ENCODE assay signal across 26 mouse cellular contexts in genomic region chrX:60750456-60750855, GRCm38 (mm10).
DNase-seq lines count a peak whose midpoint lies in the region; ATAC-seq and TF ChIP-seq lines count a peak whose summit lies in the region.
"Had no signal": no experiment of that assay in that cellular context is flagged by ENCODE, and none has a peak within 500 bp of the region (broad histone marks: within the 10 kb centered on the region; RNA-seq: fewer than 3 reads in every experiment).

No protein-coding gene starts in this region.

- no peak for TF ChIP-seq POLR2A in limb, embryonic 14.5 days (IDR thresholded peaks at IDR 0.05; ENCODE audit: borderline replicate concordance, extremely low read depth, insufficient read depth, insufficient read length)

- no peak overlapping the region for H3K27ac ChIP-seq in embryonic facial prominence, embryonic 14.5 days (replicated peaks; ENCODE audit: low read depth, low read length)
- H3K27ac ChIP-seq in embryonic facial prominence, embryonic 10.5 days (replicated peaks), result no peak overlapping the region
- no peak overlapping the region for H3K27ac ChIP-seq in limb, embryonic 14.5 days (replicated peaks; ENCODE audit: low read depth, low read length)
- H3K27ac ChIP-seq in limb, embryonic 10.5 days, result no peak overlapping the region
- H3K27ac ChIP-seq: embryonic facial prominence, embryonic 12.5 days; forebrain, embryonic 12.5 days; gastrocnemius, adult 2 months; hindbrain, embryonic 12.5 days; hindbrain, embryonic 15.5 days had no signal

- H3K27me3 ChIP-seq in embryonic facial prominence, embryonic 14.5 days (replicated peaks; ENCODE audit: control insufficient read depth, insufficient read depth, low read length), result no peaks in the 10 kb centered on the region
- no peaks in the 10 kb centered on the region for H3K27me3 ChIP-seq in embryonic facial prominence, embryonic 10.5 days (replicated peaks; ENCODE audit: low read depth, poor library complexity, severe bottlenecking)
- no peaks in the 10 kb centered on the region for H3K27me3 ChIP-seq in limb, embryonic 14.5 days (ENCODE audit: control insufficient read depth, insufficient read depth, low read length)
- H3K27me3 ChIP-seq in limb, embryonic 10.5 days (ENCODE audit: low read depth, poor library complexity, severe bottlenecking), result no peaks in the 10 kb centered on the region
- H3K27me3 ChIP-seq: embryonic facial prominence, embryonic 12.5 days; forebrain, embryonic 12.5 days; hindbrain, embryonic 12.5 days; hindbrain, embryonic 15.5 days had no signal

- 53% methylated on average over 5 of the region's 5 CpGs for WGBS in embryonic facial prominence, embryonic 14.5 days
- 71% methylated on average over 5 of the region's 5 CpGs for WGBS in embryonic facial prominence, embryonic 10.5 days
- WGBS in limb, embryonic 14.5 days, result 63% methylated on average over 5 of the region's 5 CpGs
- WGBS in limb, embryonic 10.5 days, result 83% methylated on average over 5 of the region's 5 CpGs

- H3K4me2 ChIP-seq in embryonic facial prominence, embryonic 14.5 days (ENCODE audit: low read depth, low read length), result no peak overlapping the region
- H3K4me2 ChIP-seq in limb, embryonic 14.5 days (replicated peaks; ENCODE audit: low read depth, low read length, severe bottlenecking), result no peak overlapping the region
- H3K4me2 ChIP-seq: embryonic facial prominence, embryonic 12.5 days; forebrain, embryonic 12.5 days; heart, embryonic 11.5 days; hindbrain, embryonic 12.5 days; hindbrain, embryonic 15.5 days had no signal

- H3K4me1 ChIP-seq in embryonic facial prominence, embryonic 14.5 days (ENCODE audit: control insufficient read depth, insufficient read depth, low read length), result no peaks in the 10 kb centered on the region
- H3K4me1 ChIP-seq in embryonic facial prominence, embryonic 10.5 days, result no peaks in the 10 kb centered on the region
- no peaks in the 10 kb centered on the region for H3K4me1 ChIP-seq in limb, embryonic 14.5 days (ENCODE audit: control insufficient read depth, insufficient read depth, low read length)
- no peaks in the 10 kb centered on the region for H3K4me1 ChIP-seq in limb, embryonic 10.5 days
- H3K4me1 ChIP-seq: embryonic facial prominence, embryonic 12.5 days; forebrain, embryonic 12.5 days; hindbrain, embryonic 12.5 days; hindbrain, embryonic 15.5 days had no signal

- no peak for ATAC-seq in embryonic facial prominence, embryonic 14.5 days (ENCODE audit: low read depth)
- no peak for ATAC-seq in limb, embryonic 14.5 days (ENCODE audit: low FRiP score, low read depth)
- ATAC-seq: activated CD4-positive, CD25-positive, alpha-beta regulatory T cell, adult 4 months; CD4-positive, CD25-positive, alpha-beta regulatory T cell, adult 4 months; forebrain, postnatal 0 days; inflammation-experienced regulatory T-cells, adult 6 months had no signal

- DNase-seq in embryonic facial prominence, embryonic 14.5 days (ENCODE audit: low spot score), result peak; percentile 38
- DNase-seq in embryonic facial prominence, embryonic 10.5 days (ENCODE audit: low spot score), result no peak
- peak; percentile 10 for DNase-seq in limb, embryonic 14.5 days (ENCODE audit: low spot score)
- no peak for DNase-seq in limb, embryonic 10.5 days (ENCODE audit: low spot score)
- peak; percentile 26 for DNase-seq in retina, postnatal 1 day
- no peak for DNase-seq in retina, embryonic 14.5 days (ENCODE audit: low spot score)
- no peak for DNase-seq in ovary, postnatal 14 days (ENCODE audit: low spot score)
- no peak for DNase-seq in right cerebral cortex, postnatal 36 days (ENCODE audit: low spot score in 2 of 2)
- DNase-seq: adrenal gland, adult 8-10 months; adrenal gland, postnatal 25 days; cerebellum, adult 18-20 months; cerebellum, adult 9-10 months; cerebellum, postnatal 14 days; forebrain, postnatal 0 days; gastrocnemius, adult 2 months; gastrocnemius, postnatal 14 days; heart, adult 11 months had no signal

- H3K36me3 ChIP-seq in embryonic facial prominence, embryonic 14.5 days (ENCODE audit: control insufficient read depth, insufficient read depth, low read length), result no peaks in the 10 kb centered on the region
- no peaks in the 10 kb centered on the region for H3K36me3 ChIP-seq in embryonic facial prominence, embryonic 10.5 days (replicated peaks)
- no peaks in the 10 kb centered on the region for H3K36me3 ChIP-seq in limb, embryonic 14.5 days (ENCODE audit: control insufficient read depth, insufficient read depth, low read length)
- no peaks in the 10 kb centered on the region for H3K36me3 ChIP-seq in limb, embryonic 10.5 days
- H3K36me3 ChIP-seq: embryonic facial prominence, embryonic 12.5 days; forebrain, embryonic 12.5 days; hindbrain, embryonic 12.5 days; hindbrain, embryonic 15.5 days had no signal

- no peaks in the 10 kb centered on the region for H3K9me3 ChIP-seq in embryonic facial prominence, embryonic 14.5 days (ENCODE audit: control insufficient read depth, low read length)
- H3K9me3 ChIP-seq in embryonic facial prominence, embryonic 10.5 days, result no peaks in the 10 kb centered on the region
- no peaks in the 10 kb centered on the region for H3K9me3 ChIP-seq in limb, embryonic 14.5 days (ENCODE audit: control insufficient read depth, low read length)
- H3K9me3 ChIP-seq in limb, embryonic 10.5 days (replicated peaks), result no peaks in the 10 kb centered on the region
- H3K9me3 ChIP-seq: embryonic facial prominence, embryonic 12.5 days; forebrain, embryonic 12.5 days; hindbrain, embryonic 12.5 days; hindbrain, embryonic 15.5 days had no signal

- no peak overlapping the region for H3K4me3 ChIP-seq in embryonic facial prominence, embryonic 14.5 days (ENCODE audit: low read depth, low read length)
- no peak overlapping the region for H3K4me3 ChIP-seq in embryonic facial prominence, embryonic 10.5 days
- H3K4me3 ChIP-seq in limb, embryonic 14.5 days (replicated peaks; ENCODE audit: low read length), result no peak overlapping the region
- H3K4me3 ChIP-seq in limb, embryonic 10.5 days, result no peak overlapping the region
- H3K4me3 ChIP-seq: embryonic facial prominence, embryonic 12.5 days; erythroblast, embryonic 14.5 days; forebrain, embryonic 12.5 days; gastrocnemius, adult 2 months; hindbrain, embryonic 12.5 days; hindbrain, embryonic 15.5 days had no signal

- no peak overlapping the region for H3K9ac ChIP-seq in embryonic facial prominence, embryonic 14.5 days (ENCODE audit: low read depth, low read length)
- H3K9ac ChIP-seq in limb, embryonic 14.5 days (ENCODE audit: low read depth, low read length, severe bottlenecking), result no peak overlapping the region
- H3K9ac ChIP-seq: embryonic facial prominence, embryonic 12.5 days; forebrain, embryonic 12.5 days; forebrain, postnatal 0 days; hindbrain, embryonic 12.5 days; hindbrain, embryonic 15.5 days had no signal

Comparison
In these comparisons a context has a peak if more than half of its experiments do, and no peak if none do; other contexts are left out.
1. DNase-seq: peak in embryonic facial prominence, embryonic 14.5 days (single experiment), limb, embryonic 14.5 days (single experiment) and retina, postnatal 1 day (single experiment); none in embryonic facial prominence, embryonic 10.5 days (single experiment), limb, embryonic 10.5 days (single experiment), retina, embryonic 14.5 days (single experiment), ovary, postnatal 14 days (single experiment) and right cerebral cortex, postnatal 36 days (0 of 2).